Mouse (Mus musculus) bone marrow macrophage, adult 2 months (primary cell): ENCODE measurements around the gene Dennd1a. TPM values are rescaled to one million over a fixed set of nuclear protein-coding genes. Genes with fewer than 3 reads are reported as not detected.

ENCODE experiments used
- H3K27ac ChIP-seq: 2 replicates; pipeline ENCODE4 v1.5.1; 2012; ENCODE audit warnings: low read depth, low read length; ENCODE audit not compliant: insufficient read depth
- H3K4me1 ChIP-seq: 2 replicates; pipeline ENCODE4 v1.6.1; 2012; ENCODE audit warnings: low read length; ENCODE audit not compliant: control insufficient read depth, insufficient read depth
- H3K4me3 ChIP-seq: 2 replicates; pipeline ENCODE4 v1.5.1; 2012; ENCODE audit warnings: mild to moderate bottlenecking, low read length, moderate library complexity; ENCODE audit not compliant: insufficient read depth
- CTCF ChIP-seq: IDR thresholded peaks from 2 replicates; pipeline ENCODE4 v1.5.1; 2012; ENCODE audit warnings: low read depth, mild to moderate bottlenecking, low read length, moderate library complexity
- POLR2A ChIP-seq: IDR thresholded peaks from 2 replicates; pipeline ENCODE4 v1.6.1; 2012; ENCODE audit warnings: mild to moderate bottlenecking, low read depth, low read length, borderline replicate concordance
- polyA plus RNA-seq: library from polyadenylated mRNA; stranded (reverse); fragments of >200 nt; gene quantifications from 2 replicates; pipeline ENCODE4 v1.2.4, GENCODE M21; 2012; ENCODE audit not compliant: missing spikeins, insufficient read depth, insufficient read length

The Dennd1a gene
- polyA plus RNA-seq, 1 experiment: 73.7 TPM

- H3K4me1 ChIP-seq: no peaks in the 10 kb centered on the region
- no peak overlapping the region for H3K4me3 ChIP-seq
- no peak for TF ChIP-seq POLR2A
- TF ChIP-seq CTCF: no peak
- H3K27ac ChIP-seq: no peak overlapping the region
Measured at GRCm38 (mm10) chr2:38007238-38007637, 280.0 kb downstream of the Dennd1a start.

GRCm38 (mm10) chr2:38003183-38003680, 284.0 kb downstream of the Dennd1a start:
- Histone ChIP-seq H3K4me3 (no peak overlapping the region), H3K4me1 (no peaks in the 10 kb centered on the region), H3K27ac (no peak overlapping the region)
- TF ChIP-seq CTCF (no peak), POLR2A (no peak)

GRCm38 (mm10) chr2:38001004-38001403, 286.2 kb downstream of the Dennd1a start:
- no peak overlapping the region for H3K4me3 ChIP-seq
- no peak overlapping the region for H3K27ac ChIP-seq
- no peak for TF ChIP-seq POLR2A
- no peak for TF ChIP-seq CTCF
- no peaks in the 10 kb centered on the region for H3K4me1 ChIP-seq

- TF ChIP-seq CTCF (no peak), POLR2A (no peak)
- no peak overlapping the region for H3K4me3 ChIP-seq
- H3K4me1 ChIP-seq: no peaks in the 10 kb centered on the region
- H3K27ac ChIP-seq: no peak overlapping the region
Measured at GRCm38 (mm10) chr2:37997966-37998365, 289.2 kb downstream of the Dennd1a start.

GRCm38 (mm10) chr2:37989091-37989490, 298.1 kb downstream of the Dennd1a start:
- Histone ChIP-seq H3K4me1 (no peaks in the 10 kb centered on the region), H3K27ac (no peak overlapping the region), H3K4me3 (no peak overlapping the region)
- no peak for TF ChIP-seq POLR2A
- TF ChIP-seq CTCF: no peak

- Histone ChIP-seq H3K27ac (no peak overlapping the region), H3K4me3 (no peak overlapping the region), H3K4me1 (no peaks in the 10 kb centered on the region)
- TF ChIP-seq CTCF (no peak), POLR2A (no peak)
Measured at GRCm38 (mm10) chr2:37988301-37988700, 298.9 kb downstream of the Dennd1a start.

- TF ChIP-seq CTCF (no peak), POLR2A (no peak)
- H3K27ac ChIP-seq: no peak overlapping the region
Measured at GRCm38 (mm10) chr2:37985690-37986222, 301.4 kb downstream of the Dennd1a start.

GRCm38 (mm10) chr2:37982714-37983113, 304.5 kb downstream of the Dennd1a start:
- no peak overlapping the region for H3K4me3 ChIP-seq
- H3K27ac ChIP-seq: no peak overlapping the region
- TF ChIP-seq CTCF (no peak), POLR2A (no peak)
- H3K4me1 ChIP-seq: no peaks in the 10 kb centered on the region

More at GRCm38 (mm10) chr2:37985690-37986222, 301.4 kb downstream of the Dennd1a start:
- Histone ChIP-seq H3K4me1 (no peaks in the 10 kb centered on the region), H3K4me3 (no peak overlapping the region)

- H3K4me3 ChIP-seq: no peak overlapping the region
- TF ChIP-seq CTCF (no peak), POLR2A (no peak)
- H3K4me1 ChIP-seq: no peaks in the 10 kb centered on the region
- H3K27ac ChIP-seq: no peak overlapping the region
Measured at GRCm38 (mm10) chr2:37981562-37982403, 305.4 kb downstream of the Dennd1a start.

- TF ChIP-seq POLR2A: no peak
- no peak for TF ChIP-seq CTCF
- no peak overlapping the region for H3K27ac ChIP-seq
- H3K4me1 ChIP-seq: peaks cover 9% of the 10 kb centered on the region
- H3K4me3 ChIP-seq: no peak overlapping the region
Measured at GRCm38 (mm10) chr2:37974201-37974600, 313.0 kb downstream of the Dennd1a start.
